Mouse (Mus musculus): ENCODE results near the gene Nsun3.
"Not testable (repeated sequence)": the region's sequence is repeated elsewhere in the genome, so short reads cannot be mapped to it uniquely, and the experiment has no call there.

The Nsun3 gene

GRCm38 (mm10) chr16:62745875-62746274, 40.7 kb downstream of the Nsun3 start:
- DNase-seq, result no peak

DNA sequence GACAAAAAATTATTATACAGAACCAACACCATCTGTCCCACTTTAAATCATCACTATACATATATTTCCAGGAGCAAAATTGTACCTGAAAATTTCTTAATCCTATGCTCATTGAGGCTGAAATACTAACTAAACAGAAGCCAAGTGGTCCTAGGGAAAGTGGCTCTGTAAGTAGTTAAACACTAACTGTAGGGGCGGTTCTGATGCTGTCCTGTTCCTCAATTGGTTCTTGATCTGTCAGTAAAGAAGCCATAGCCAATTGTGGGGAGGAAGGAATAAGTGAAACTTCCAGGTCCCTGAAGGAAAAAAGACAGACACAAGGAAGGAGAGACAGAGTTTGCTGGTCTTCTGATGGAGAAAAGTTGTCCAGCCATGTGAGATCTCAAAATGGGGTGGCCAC, 52.3 kb downstream of the Nsun3 start:
- no peak for DNase-seq

DNA sequence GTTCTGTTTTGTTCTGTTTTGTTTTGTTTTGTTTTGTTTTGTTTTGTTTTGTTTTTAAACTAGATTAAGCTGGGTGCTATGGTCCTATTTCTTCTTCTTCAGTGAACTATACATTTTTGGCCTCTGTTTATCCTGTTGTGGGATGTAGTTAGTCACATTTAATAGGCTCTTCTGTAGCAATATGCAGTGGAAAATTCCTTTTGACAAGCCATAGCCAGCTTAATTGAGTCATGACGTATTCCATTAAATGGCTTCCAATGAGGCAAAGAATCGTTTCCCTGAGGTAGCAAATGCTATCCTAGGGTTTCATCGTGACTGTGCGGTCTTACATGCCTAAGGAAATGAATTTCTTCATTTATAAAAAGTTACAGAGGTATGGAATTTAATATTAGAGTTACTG, 56.3 kb downstream of the Nsun3 start:
- DNase-seq, result no peak

DNA sequence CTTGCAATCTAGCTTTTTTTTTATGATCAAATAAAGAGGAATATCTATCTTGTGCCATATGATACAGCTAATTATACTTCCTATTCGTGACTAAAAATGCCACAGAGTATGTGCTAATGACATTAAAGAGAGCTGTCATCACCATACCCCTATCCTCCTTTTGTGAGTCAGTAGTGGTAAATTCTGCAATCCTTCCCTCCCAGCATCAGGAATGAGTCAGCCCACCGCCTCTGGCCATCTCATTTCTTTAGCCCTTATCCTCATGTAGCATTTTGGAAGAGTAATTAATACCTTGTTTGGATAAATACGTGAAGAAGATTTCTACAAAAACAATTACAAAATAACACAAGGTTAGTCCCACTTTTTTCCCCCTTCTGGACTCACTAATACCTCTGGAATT, 56.8 kb downstream of the Nsun3 start:
- no peak for DNase-seq

DNA sequence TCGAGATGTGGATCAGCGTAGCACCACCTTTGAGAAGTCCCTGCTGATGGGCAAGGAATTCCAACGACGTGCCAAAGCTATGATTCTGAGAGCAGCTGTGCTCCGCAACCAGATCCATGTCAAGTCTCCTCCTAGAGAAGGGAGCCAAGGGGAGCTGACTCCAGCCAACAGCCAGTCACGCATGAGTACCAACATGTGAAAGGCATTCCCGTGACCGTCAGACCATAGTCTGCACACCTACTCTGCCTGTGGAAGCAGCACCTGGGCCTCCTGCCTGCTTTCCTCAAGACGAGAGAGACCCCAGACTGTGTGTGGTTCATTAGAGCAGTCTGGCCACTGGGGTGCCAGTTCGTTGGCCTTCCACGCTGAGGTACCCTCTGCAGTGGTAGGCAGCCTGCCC, 68.4 kb downstream of the Nsun3 start:
- not testable (repeated sequence) for DNase-seq

- DNase-seq, result no peak
Observed at GRCm38 (mm10) chr16:62690436-62690835, 96.2 kb downstream of the Nsun3 start.

GRCm38 (mm10) chr16:62686073-62686472, 100.5 kb downstream of the Nsun3 start:
- no peak for DNase-seq

DNA sequence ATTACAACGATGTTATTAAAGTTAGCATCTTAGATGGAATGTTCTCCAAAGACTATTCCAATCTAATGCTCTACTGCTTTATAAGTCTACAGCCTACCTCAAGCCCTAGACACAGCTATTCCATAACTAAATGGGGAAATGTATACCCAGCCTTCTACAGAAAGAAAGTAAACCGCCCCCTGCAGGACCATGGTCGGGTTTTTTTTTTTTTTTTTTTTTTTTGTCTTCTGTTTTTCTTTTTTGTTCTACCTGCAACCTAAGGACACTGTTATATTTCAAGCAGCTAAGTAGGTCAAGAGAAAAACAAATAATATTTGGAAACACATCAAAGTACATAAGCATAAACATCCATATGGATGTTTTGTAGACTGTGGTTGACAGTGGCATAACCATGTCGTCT, 101.1 kb downstream of the Nsun3 start:
- DNase-seq, result no peak
